Mouse (Mus musculus): ENCODE results near the gene Exoc4.

The Exoc4 gene

DNA sequence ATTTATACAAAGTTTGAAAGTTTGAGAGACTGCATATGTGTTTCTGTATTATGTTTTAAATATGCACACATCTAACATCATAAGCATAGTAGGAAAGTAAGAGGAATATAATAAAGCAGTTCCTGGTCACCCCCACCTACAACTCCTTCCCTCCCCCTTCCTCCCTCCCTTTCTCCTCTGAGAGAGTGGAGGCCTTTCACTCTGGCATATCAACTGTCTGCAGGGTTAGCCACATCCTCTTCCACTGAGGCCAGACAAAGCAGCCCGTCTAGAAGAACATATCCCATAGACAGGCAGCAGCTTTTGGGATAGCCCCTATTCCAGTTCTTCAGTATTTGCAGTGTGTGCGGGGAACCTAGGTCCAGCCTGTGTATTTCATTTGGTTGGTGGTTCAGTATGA is 382.2 kb downstream of the Exoc4 start:
- DNase-seq (ENCODE audit: low spot score), result no peak

DNA sequence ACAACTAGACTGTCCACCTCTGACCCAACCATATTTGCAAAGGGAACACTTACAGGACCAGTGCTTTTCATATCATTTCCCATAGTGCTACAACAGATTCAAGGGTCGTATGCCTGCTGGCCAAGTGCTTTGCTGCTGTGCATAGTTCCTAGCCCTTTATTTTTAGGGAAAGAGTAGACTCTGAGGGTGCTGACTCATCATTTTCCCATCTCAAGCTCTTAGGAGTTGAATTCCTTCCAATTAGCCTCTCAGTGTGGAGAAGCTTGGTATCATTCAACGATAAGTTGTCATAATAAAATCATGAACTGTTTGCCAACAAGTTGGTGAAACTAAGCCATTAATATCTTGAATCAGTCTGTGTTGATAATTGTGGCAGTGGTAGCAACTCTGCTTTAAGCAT is 388.3 kb downstream of the Exoc4 start:
- DNase-seq (ENCODE audit: low spot score), result peak; percentile 35

DNA sequence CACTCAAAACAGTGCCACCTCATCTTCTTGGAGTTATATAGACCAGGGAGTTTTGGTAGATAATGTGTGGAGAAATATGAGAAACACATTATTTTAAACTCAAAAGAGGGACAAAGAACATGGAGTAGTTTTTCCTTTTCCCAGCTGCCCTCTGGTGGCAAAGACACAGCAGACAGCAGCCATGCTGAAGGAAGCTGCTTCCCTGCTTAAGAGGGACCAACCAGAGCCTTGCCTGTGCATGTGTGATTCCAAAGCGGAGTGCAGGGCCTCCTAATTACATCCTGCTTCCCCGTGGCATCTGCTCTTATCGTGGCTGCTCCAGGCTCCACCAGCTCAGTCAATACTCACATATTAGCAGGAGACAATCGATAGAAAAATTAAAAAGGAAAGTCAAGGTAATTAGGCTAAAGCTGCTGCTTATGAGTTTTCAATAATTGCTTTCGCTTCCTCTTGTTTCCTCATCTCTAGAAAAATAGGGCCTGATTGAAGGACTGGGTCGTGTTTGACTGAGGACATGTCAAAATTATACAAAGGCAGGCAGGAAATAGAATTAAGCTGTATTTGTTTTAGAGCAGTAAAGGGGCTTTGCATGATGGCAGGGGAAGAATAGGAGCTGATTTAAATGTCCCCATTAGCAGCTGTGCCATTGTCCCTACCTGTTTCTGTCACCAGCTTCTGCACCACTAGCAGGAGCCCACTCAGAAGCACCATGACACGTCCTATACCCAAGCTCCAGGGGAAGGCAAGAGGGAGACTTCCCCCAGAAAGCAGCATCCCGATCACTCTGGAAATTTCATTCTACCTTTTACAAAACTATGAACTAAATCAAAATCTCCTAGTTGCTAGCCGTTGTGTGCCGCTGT is 433.1 kb downstream of the Exoc4 start:
- peak; percentile 70 for DNase-seq (ENCODE audit: low spot score)

DNA sequence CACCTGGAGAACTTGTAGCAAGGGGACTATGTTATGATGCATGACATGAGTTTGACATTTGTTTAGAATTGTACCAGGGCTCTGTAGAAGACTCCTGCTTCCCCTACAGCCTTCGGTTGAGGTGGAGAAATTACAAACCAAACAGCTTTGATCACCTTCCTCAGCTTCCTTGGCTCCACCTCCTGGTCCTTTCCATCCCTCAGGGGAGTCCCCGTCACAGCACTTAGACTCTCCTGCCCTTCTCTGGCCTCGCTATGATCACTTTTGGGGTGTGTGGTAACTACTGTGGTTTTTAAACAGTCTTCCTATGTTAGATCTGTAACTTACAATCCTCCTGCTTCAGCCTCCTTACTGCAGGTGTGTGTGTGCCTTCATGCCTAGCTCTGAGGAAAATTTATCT is 434.6 kb downstream of the Exoc4 start:
- DNase-seq (ENCODE audit: low spot score), result no peak

DNA sequence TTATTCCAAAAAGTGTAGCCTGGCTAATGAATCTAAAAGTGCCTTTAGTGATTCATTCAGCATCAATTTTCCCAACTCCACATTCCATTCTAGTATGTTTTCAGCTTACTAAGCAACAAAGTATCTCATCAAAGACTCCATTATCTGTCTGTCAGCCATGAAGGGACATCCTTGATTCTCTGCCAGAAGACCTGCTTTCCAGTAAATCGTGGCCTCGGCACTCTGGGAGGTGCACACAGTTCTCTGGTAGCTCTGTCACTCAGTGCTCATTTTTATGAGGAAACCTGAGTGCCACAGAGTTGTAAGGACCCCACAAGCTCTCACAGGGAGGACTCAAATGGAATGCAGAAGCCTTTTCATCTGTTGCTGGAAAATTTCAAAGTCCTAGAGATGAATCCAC is 436.4 kb downstream of the Exoc4 start:
- DNase-seq (ENCODE audit: low spot score), result no peak

DNA sequence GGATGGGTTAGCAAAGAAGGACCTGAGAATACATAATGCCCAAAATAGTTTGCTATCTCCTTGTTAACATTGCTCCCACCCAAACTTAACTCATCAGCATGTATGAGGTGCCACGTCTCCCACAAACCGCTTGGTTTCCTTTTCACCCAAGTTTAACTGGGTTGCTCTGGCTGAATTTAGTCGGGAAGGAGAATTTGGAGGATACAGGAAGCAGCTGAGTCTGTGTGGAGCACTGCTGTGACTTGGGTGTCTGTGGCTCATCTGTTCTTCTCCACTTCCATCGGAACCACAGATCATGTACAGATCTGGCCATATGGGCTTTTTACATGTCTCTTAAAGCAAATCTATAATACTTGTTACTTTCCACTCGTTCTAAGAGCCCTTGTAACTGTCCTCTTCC is 441.7 kb downstream of the Exoc4 start:
- no peak for DNase-seq (ENCODE audit: low spot score)

DNA sequence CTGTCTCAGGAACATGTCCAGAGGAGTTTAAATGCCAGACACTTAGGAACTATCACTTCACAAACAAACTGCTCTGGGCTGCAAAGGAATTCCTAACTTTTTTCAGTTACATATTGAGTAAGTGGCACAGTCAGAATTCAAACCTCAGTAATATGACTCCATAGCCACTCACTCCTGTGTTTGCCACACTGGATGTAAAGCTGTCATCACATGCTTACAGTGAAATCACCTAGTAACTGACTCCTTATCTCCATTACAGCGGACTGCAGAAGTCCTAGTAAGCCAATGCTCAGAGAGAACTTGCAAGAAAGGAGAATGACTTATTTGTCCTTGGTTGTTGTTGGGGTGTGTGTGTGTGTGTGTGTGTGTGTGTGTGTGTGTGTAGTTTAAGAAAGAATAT is 448.1 kb downstream of the Exoc4 start:
- no peak for DNase-seq (ENCODE audit: low spot score)

DNA sequence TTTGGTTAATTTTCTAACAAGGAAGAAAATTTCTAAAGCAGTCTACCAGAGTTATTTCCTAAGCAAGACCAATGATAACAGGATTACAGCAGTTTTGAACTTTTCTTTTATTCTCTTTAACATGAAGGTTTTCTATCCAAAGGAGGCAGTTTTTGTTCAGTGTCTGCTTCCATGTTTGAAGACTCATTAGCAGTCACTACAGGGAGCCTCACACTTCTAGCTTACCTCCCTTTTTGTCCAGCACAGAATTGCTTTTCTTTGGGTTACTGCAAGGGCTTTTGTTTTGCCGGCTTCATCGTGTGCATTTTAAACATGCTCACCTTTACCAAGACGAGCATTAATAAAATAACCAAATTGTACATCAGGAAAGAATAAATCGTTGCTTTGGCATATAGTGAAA is 460.0 kb downstream of the Exoc4 start:
- no peak for DNase-seq (ENCODE audit: low spot score)

DNA sequence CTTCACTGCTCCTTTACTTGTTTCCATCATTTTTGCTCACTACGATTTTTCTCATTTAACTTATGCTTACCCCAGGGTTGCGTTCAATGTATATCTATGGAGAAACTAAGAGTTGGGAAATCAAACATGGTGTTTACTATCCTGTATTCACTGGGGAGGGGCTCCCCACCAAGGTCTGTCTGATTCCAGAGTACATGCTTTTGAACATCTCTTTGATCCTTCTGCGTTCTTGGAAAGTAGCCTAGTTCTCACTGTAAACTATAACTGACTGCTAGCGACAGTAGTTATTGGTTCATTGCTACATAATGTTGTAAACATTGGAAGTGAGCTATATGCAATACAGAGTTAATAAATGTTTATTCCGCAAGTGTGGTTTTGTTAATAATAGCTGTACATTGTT is 460.5 kb downstream of the Exoc4 start:
- no peak for DNase-seq (ENCODE audit: low spot score)

DNA sequence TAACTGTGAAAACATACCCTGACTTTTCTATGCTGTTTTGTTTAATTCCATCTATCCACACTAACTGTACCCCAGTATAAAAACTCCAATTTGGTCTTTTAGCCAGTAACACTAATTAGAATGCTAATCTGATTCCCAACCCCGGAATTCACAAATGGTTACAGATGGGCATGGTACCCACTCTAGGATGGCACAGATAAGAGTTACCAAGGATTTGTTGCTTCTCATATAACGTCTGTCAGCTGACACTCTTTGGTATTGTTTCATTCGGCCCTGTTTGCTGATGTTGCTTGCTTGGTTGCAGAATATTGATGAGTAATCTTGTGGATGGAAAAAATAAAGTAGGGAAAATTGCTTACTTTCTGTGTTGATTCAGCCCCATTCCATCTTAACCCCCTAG is 462.9 kb downstream of the Exoc4 start:
- no peak for DNase-seq (ENCODE audit: low spot score)

DNA sequence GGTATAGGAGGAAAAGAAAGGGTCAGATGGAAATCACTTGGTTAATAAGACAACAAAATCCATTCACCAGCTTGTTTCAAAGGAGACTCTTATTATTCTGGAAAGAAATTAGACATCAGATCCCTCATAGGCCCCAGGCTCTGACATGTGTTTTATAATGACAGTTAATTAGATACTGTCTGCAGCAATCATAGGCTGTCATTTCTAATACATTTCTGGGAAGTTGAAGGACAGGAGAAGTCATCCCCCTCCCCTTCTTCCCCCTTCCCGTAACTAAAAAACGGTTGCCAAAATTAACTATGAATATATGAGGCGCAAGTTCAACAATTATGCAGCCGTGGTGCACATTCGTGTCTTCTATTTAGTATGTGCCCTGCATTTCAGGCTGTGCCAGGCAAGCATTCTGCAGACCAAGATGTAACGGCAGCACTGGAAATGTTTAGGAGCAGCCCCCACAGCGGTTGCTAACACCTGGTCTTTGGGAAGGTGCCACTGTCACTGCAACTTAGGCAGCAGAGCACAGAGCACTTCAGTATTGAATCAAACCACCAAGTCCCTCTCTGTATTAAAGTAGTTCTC is 463.7 kb downstream of the Exoc4 start:
- DNase-seq (ENCODE audit: low spot score), result no peak

DNA sequence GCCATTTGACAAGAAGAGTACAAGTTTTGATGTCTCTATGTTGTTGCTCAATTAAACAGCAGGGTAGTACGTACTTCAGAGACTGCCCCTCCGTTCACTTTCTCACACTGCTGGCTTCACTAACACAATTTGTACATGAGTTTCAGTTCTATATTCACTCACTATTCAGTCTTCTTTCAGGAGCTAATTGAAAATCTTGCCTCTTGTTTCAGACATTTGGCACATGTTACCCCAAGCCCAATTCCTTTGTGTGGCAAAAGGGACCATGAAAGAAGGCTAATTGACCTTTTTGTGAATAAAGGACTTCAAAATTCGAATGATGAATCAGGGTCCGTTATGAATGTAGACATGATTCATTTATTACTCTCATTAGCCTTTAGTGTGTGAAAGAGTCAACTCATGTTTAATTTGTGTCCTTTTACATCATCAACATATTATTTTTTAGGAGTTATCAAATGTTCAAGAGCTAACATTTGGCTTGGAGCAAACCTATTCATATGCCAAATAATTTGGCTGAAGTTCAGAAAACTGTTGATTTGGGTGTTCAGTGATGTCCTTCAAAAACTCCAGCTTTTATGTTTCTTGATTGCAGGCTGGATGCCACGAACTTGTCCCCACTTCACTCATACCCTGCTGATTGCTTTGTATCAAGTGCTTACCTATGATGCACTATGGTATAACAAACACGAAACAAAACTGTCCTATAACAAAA is 467.5 kb downstream of the Exoc4 start:
- DNase-seq (ENCODE audit: low spot score), result no peak

DNA sequence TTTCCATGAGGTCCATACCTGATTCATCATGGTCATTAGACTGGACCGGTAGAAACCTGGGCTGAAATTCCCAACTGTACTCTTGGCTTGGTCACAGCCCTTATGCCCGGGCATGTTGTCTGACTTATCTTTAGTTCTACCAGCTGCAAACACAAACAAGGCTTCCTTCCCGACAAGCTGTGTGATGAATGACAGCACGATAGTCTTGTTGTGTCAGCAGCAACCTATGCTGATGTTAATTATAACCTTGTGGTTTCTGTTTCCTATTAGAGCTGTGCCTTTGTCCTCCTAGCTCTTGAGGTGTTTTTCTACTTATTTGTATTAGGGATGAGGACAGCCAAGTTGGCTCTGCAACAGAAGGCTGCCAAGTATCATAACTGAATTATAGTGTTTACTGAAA is 472.3 kb downstream of the Exoc4 start:
- DNase-seq (ENCODE audit: low spot score), result peak; percentile 56

DNA sequence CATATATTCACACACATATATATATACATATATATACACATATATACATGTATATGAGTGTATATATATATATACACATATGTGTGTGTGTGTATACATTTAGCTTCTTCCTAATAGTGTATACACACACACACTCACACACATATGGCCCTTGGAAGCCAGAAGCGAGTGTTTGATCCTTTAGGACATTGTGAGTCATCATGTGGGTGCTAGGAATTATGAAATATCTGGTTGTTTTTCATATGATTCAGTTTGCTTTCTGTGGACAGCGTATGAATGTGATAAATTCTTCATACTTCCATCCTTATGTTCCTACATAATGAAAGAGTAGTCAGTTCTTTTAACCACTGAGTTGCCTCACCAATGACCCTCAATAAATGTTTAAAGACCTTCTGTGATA is 473.9 kb downstream of the Exoc4 start:
- DNase-seq (ENCODE audit: low spot score), result no peak

DNA sequence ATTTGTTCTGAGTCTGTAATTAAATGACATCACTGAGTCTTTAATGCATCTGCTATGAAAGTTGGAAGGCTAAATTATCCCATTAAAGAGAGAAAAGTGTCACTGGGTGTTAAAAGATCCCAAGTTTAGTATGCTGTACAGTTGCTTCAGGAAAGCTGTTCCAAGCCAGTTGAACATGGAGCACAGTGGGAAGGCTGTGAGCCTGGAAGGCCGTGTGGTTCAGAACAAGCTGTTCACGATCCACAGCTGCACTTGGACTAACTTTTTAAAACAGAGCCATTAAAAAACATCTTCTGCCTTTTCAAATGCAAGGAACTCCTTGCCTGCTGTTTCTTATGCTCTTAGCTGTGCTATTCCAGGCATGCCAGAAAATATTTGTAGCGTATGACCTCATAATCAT is 475.7 kb downstream of the Exoc4 start:
- DNase-seq (ENCODE audit: low spot score), result no peak

DNA sequence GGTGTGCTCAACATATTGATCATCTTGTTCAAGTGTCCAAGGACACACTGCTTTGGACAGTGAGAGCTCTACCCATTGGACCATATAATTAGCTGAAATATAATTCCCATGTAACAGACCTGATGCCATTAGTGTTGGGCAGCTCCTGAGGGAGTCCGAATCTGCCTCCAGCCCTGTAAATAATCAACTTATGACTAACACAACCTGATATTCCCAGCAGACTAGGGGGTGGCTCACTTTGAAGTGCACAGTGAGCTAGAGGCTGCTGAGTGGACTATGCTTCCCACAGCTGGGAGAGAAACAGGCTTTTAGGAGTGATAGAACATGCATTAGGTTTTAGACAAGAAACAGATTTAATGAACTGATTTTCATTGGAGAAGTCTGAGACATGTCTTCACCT is 478.4 kb downstream of the Exoc4 start:
- DNase-seq (ENCODE audit: low spot score), result no peak

DNA sequence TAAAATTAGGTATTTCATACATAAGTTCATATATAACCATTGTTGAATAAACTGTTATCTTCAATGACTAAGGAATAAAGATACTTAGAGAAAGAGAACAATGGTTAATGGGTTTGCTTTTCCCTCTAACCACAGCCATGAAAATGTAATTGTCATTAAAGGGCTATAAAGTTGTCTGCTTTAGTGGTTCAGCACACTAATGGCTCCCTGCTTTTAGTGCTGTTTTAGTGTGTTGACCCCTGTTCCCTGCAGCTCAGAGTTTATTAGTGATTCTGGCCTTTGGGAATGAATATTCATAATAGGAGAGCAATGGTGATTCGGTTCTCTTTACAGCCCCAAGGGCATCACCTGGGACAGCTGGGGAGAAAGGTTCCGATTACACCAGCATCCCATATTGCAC is 483.3 kb downstream of the Exoc4 start:
- no peak for DNase-seq (ENCODE audit: low spot score)

DNA sequence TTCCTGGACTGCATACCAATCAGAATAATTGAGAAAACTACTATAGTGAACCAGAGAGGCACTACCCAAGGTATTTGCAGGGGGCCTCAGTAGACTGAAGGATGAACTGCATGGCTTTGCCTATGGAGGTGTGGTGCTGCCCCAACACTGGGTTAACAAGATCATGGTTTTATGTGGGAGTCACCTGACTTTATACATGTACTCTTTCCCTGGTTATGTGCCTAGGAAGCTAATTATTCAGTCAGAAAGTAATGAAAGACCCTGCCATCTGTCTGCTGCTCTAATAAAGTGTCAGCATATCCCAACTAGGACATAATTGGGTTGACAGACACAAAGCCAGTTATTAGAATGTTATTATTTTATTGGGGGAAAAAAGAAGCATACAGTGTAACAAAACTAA is 484.7 kb downstream of the Exoc4 start:
- DNase-seq (ENCODE audit: low spot score), result no peak

DNA sequence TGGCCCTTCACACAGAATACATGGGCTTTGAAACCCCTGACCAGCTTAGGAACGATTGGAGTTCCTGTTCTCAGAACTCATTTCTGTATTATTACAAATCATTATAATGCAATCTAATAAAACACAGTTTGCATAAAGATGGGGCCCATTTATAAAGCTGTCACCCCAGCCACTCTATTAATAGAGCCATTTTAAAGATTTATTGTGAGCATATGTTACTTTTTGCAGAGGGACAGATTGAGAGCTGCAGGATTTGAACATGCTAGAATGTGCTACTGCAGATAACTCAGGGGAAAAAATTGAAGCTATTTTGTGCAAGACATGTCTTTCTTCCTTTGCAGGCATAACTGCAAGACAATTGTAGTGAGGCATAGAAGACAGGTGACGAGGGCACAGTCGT is 485.1 kb downstream of the Exoc4 start:
- no peak for DNase-seq (ENCODE audit: low spot score)

DNA sequence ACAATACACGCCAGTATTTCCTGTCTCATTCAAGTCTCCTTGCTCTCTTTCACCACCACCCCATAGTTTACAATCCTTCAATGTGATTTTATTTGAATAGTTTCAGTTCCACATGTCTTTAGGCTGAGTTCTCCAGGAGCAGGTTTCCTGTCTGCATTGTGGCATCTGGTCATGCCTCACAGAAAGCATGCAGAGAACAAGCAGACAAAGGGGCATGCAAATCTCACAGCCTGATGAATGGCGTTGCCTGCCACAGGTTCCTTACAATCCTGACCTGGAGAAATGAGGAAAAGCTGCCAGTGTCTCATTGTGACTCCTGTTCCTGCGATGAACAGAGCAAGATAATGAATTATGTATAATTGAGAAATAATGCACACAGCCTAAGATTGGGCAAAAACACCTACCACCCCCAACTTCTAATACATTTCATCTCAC is 490.0 kb downstream of the Exoc4 start:
- no peak for DNase-seq (ENCODE audit: low spot score)

DNA sequence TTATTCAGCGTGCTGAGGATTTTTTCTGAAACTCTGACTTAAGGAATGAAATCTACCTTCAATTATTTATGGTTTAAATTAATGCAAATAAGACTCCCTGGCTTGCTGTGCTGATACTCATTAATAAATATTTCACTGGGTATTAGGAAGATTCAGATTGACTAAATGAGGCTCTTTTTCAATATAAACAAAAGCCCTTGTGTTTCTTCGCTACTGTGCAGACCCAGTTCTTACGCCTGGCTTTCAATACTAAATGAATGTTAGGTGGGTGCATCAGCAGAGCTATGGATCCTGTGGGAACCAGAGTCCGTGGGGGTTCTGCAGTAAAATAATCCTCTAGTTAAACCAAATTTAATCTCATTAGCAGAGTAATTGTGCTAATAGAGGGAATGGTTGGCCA is 490.4 kb downstream of the Exoc4 start:
- no peak for DNase-seq (ENCODE audit: low spot score)

DNA sequence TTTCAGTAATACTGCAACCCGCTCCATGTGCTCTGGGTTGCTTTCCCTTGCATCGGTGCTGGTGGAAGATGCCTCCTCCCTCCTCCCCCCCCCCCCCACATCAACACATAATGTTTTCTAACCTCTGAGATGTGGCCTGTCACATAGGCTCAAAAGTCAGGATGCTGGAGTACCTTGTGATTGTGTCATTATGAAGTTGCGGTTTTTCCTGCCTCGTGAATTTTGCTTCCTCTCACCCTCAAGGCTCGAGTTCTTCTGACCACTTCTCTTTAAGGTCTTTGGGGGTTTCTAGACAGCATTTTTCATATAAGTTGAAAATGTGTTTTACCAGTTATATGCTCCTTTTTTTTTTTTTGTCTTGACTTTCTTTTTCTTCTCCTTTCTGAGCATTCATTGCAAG is 507.1 kb downstream of the Exoc4 start:
- DNase-seq (ENCODE audit: low spot score), result no peak

DNA sequence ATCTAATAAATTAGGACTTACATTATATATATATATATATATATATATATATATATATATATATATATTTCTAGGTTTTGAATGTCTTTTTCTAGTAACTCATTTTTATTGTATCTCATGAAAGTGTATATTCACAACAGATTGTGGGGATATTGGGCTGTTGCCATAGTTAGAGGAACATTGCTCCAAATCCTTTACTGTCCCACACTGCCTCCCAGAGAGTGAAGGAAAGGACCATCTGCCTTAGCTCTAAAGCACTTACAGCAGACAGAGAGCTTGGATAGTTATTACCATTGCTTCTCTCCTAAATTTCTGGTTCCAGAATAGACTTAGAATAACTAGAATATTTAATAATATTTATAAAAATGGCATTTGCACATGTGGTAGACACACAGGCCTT is 512.7 kb downstream of the Exoc4 start:
- no peak for DNase-seq (ENCODE audit: low spot score)
